Mouse (Mus musculus): ENCODE measurements at regions not wholly inside any gene's neighbourhood (a gene's known extent, or its start where the extent isn't known, plus 50 kb on each side); places are given as distances from the start of the nearest gene placed in this dataset.

GRCm38 (mm10) chr7:88940196-88940595 is 463.8 kb downstream of the Tmem135 start:
- H3K4me2 ChIP-seq (ENCODE audit: low read depth), result no peak overlapping the region
- no peaks in the 10 kb centered on the region for H3K27me3 ChIP-seq (ENCODE audit: control insufficient read depth, insufficient read depth, insufficient read length)
- no peaks in the 10 kb centered on the region for H3K79me2 ChIP-seq (ENCODE audit: control insufficient read depth, insufficient read depth)
- no peak overlapping the region for H3ac ChIP-seq (ENCODE audit: control insufficient read depth, insufficient read length)
- no peaks in the 10 kb centered on the region for H3K36me3 ChIP-seq (ENCODE audit: control insufficient read depth, insufficient read depth)
- TF ChIP-seq POLR2AphosphoS2 (IDR thresholded peaks at IDR 0.05; ENCODE audit: insufficient read length, low read depth), result no peak
- no peak for TF ChIP-seq CEBPB (IDR thresholded peaks at IDR 0.05; ENCODE audit: insufficient read depth, poor library complexity, severe bottlenecking)
- TF ChIP-seq TCF3 (IDR thresholded peaks at IDR 0.05; ENCODE audit: insufficient read length, low read depth), result no peak
- TF ChIP-seq MYOD1 (IDR thresholded peaks at IDR 0.05; ENCODE audit: control insufficient read depth in 1 of 3, insufficient read length in 2 of 3, low read depth in 2 of 3), result no peak
- TF ChIP-seq TCF12 (IDR thresholded peaks at IDR 0.05; ENCODE audit: insufficient read depth, poor library complexity, severe bottlenecking), result no peak
- TF ChIP-seq MAX (IDR thresholded peaks at IDR 0.05; ENCODE audit: low read depth), result no peak
- H3K4me3 ChIP-seq, result no peak overlapping the region

GRCm38 (mm10) chr7:88928245-88928795 is 475.7 kb downstream of the Tmem135 start:
- no peaks in the 10 kb centered on the region for H3K27me3 ChIP-seq (ENCODE audit: control insufficient read depth, insufficient read depth, insufficient read length)
- no peaks in the 10 kb centered on the region for H3K79me2 ChIP-seq (ENCODE audit: control insufficient read depth, insufficient read depth)
- H3K4me3 ChIP-seq, result no peak overlapping the region
- no peak overlapping the region for H3K4me2 ChIP-seq (ENCODE audit: low read depth)
- no peak for TF ChIP-seq POLR2AphosphoS2 (IDR thresholded peaks at IDR 0.05; ENCODE audit: insufficient read length, low read depth)
- no peak for TF ChIP-seq MYOG (IDR thresholded peaks at IDR 0.05; ENCODE audit: control insufficient read depth in 1 of 3, insufficient read depth in 1 of 3, insufficient read length in 2 of 3, low read depth in 2 of 3)
- TF ChIP-seq MAX (IDR thresholded peaks at IDR 0.05; ENCODE audit: low read depth), result no peak
- TF ChIP-seq CEBPB (IDR thresholded peaks at IDR 0.05; ENCODE audit: insufficient read depth, poor library complexity, severe bottlenecking), result no peak
- no peak for TF ChIP-seq E2F4 (IDR thresholded peaks at IDR 0.05; ENCODE audit: insufficient read depth)
- H3K36me3 ChIP-seq (ENCODE audit: control insufficient read depth, insufficient read depth), result no peaks in the 10 kb centered on the region
- H3ac ChIP-seq (ENCODE audit: control insufficient read depth, insufficient read length), result no peak overlapping the region

All from myocyte (in vitro differentiated cells).